Mouse (Mus musculus) embryonic facial prominence, embryonic 14.5 days (tissue): Measurements from ENCODE around the gene St3gal5. TPM values are rescaled to one million over a fixed set of nuclear protein-coding genes. Genes with fewer than 3 reads are reported as not detected.
A peak's percentile ranks its signal among the peaks of the same experiment; 100 is the strongest.

Experiments
- ATAC-seq: fragments of 200-750 bp; cut with Nextera tagmentation; 2 replicates; pipeline ENCODE4 v1.8.0; 2017; ENCODE audit warnings: low read depth, moderate number of reproducible peaks, moderate TSS enrichment
- DNase-seq: peaks from one replicate; pipeline ENCODE4 v3.0.0-alpha.2; 2015; ENCODE audit warnings: low spot score
- H3K27ac ChIP-seq: fragments of 300-500 bp; sonication (generic); replicated peaks from 2 replicates; pipeline ENCODE4 v1.5.1; 2014; ENCODE audit warnings: low read depth, mild to moderate bottlenecking, low read length, moderate library complexity
- H3K27me3 ChIP-seq: fragments of 300-500 bp; sonication (generic); replicated peaks from 2 replicates; pipeline ENCODE4 v1.6.1; 2014; ENCODE audit warnings: low read length; ENCODE audit not compliant: control insufficient read depth, insufficient read depth
- H3K36me3 ChIP-seq: fragments of 300-500 bp; sonication (generic); 2 replicates; pipeline ENCODE4 v1.6.1; 2014; ENCODE audit warnings: low read length, mixed read lengths; ENCODE audit not compliant: control insufficient read depth, insufficient read depth
- H3K4me1 ChIP-seq: fragments of 300-500 bp; sonication (generic); 2 replicates; pipeline ENCODE4 v1.6.1; 2014; ENCODE audit warnings: antibody characterized with exemption, low read length; ENCODE audit not compliant: control insufficient read depth, insufficient read depth
- H3K4me2 ChIP-seq: fragments of 300-500 bp; sonication (generic); 2 replicates; pipeline ENCODE4 v1.6.1; 2014; ENCODE audit warnings: low read depth, mild to moderate bottlenecking, low read length, moderate library complexity, mixed read lengths
- H3K4me3 ChIP-seq: fragments of 300-500 bp; sonication (generic); 2 replicates; pipeline ENCODE4 v1.5.1; 2014; ENCODE audit warnings: low read depth, mild to moderate bottlenecking, low read length
- H3K9ac ChIP-seq: fragments of 300-500 bp; sonication (generic); 2 replicates; pipeline ENCODE4 v1.6.1; 2014; ENCODE audit warnings: low read depth, mild to moderate bottlenecking, low read length, moderate library complexity, mixed read lengths
- H3K9me3 ChIP-seq: fragments of 300-500 bp; sonication (generic); 2 replicates; pipeline ENCODE4 v1.6.1; 2016; ENCODE audit warnings: low read length; ENCODE audit not compliant: control insufficient read depth
- WGBS: fragments of 180-500 bp; shearing (Covaris S2); extraction: QIAGEN DNeasy Blood & Tissue Kit; methylation state at CpG from one replicate; pipeline ENCODE4 v1.1.7; 2014; 5-methylcytosine and 5-hydroxymethylcytosine counted together
- polyA plus RNA-seq: library from polyadenylated mRNA; unstranded; fragments of >200 nt; fragmentation: Nextera tagmentation; extraction: Ambion mirVana; gene quantifications from 2 replicates; pipeline ENCODE4 v1.2.1, GENCODE M21; 2014

Gene St3gal5
- polyA plus RNA-seq, 1 experiment from 2014 or later = 31.3 TPM

GRCm38 (mm10) chr6:72165907-72166306 is 68.5 kb downstream of the St3gal5 start:
- Histone ChIP-seq H3K27me3 (no peaks in the 10 kb centered on the region), H3K9ac (no peak overlapping the region), H3K4me1 (0 out of 2 replicates have a peak, but pooled peaks cover 3% of the 10 kb centered on the region), H3K4me2 (no peak overlapping the region), H3K36me3 (no peaks in the 10 kb centered on the region), H3K27ac (no peak overlapping the region), H3K4me3 (no peak overlapping the region), H3K9me3 (no peaks in the 10 kb centered on the region)
- DNase-seq (no peak), ATAC-seq (no peak)
- 25% methylated on average over 2 of the region's 2 CpGs for whole genome bisulfite sequencing

GRCm38 (mm10) chr6:72171391-72171790 is 74.0 kb downstream of the St3gal5 start:
- Histone ChIP-seq H3K4me2 (no peak overlapping the region), H3K27ac (no peak overlapping the region), H3K4me1 (no peaks in the 10 kb centered on the region), H3K36me3 (no peaks in the 10 kb centered on the region), H3K27me3 (no peaks in the 10 kb centered on the region), H3K4me3 (no peak overlapping the region), H3K9ac (no peak overlapping the region), H3K9me3 (no peaks in the 10 kb centered on the region)
- no peak for DNase-seq
- WGBS = 88% methylated on average over 3 of the region's 3 CpGs
- no peak for ATAC-seq

GRCm38 (mm10) chr6:72173350-72173749 is 76.0 kb downstream of the St3gal5 start:
- H3K27me3 ChIP-seq = no peaks in the 10 kb centered on the region
- no peaks in the 10 kb centered on the region for H3K9me3 ChIP-seq
- WGBS = 78% methylated on average over 1 of the region's 1 CpGs
- no peak overlapping the region for H3K27ac ChIP-seq
- H3K36me3 ChIP-seq = no peaks in the 10 kb centered on the region
- no peak overlapping the region for H3K4me2 ChIP-seq
- no peak overlapping the region for H3K4me3 ChIP-seq
- DNase-seq = no peak
- H3K4me1 ChIP-seq = no peaks in the 10 kb centered on the region
- no peak for ATAC-seq
- no peak overlapping the region for H3K9ac ChIP-seq

- Histone ChIP-seq H3K9me3 (no peaks in the 10 kb centered on the region), H3K9ac (no peak overlapping the region), H3K36me3 (no peaks in the 10 kb centered on the region), H3K4me3 (no peak overlapping the region), H3K4me1 (no peaks in the 10 kb centered on the region; the same call in 1 of the 2 replicates), H3K4me2 (no peak overlapping the region), H3K27ac (no peak overlapping the region), H3K27me3 (no peaks in the 10 kb centered on the region)
- DNase-seq (no peak), ATAC-seq (no peak)
- 57% methylated on average over 3 of the region's 3 CpGs for WGBS
Observed at GRCm38 (mm10) chr6:72175419-72175818, 78.0 kb downstream of the St3gal5 start.

- no peaks in the 10 kb centered on the region for H3K9me3 ChIP-seq
- no peak overlapping the region for H3K4me3 ChIP-seq
- WGBS = 76% methylated on average over 5 of the region's 5 CpGs
- no peak overlapping the region for H3K9ac ChIP-seq
- ATAC-seq = no peak
- H3K4me1 ChIP-seq = no peaks in the 10 kb centered on the region; the same call in 1 of the 2 replicates
- H3K27me3 ChIP-seq = no peaks in the 10 kb centered on the region
- no peak for DNase-seq
- H3K27ac ChIP-seq = no peak overlapping the region
- no peak overlapping the region for H3K4me2 ChIP-seq
- H3K36me3 ChIP-seq = no peaks in the 10 kb centered on the region
Observed at GRCm38 (mm10) chr6:72176004-72176403, 78.6 kb downstream of the St3gal5 start.

DNA sequence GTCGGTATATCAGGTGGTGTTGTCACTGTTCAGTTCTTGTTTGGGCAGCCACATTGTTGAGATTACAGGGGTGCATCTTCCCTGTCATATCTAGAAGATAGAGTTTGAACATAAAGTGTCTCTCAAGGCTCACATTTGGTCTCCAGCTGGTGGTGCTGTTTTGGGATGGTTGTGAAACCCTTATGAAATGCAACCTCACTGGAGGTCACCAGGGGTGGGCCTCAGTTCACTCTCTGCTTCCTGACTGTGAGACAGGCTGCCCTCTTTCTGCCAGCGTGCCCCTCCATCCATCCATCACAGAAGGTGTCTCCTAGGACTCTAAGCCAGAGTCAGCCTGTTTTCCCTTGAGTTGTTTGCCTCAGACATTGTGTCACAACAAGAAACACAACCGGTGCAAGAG is 80.0 kb downstream of the St3gal5 start:
- WGBS = 80% methylated on average over 3 of the region's 3 CpGs
- no peaks in the 10 kb centered on the region for H3K9me3 ChIP-seq
- H3K4me1 ChIP-seq = no peaks in the 10 kb centered on the region; the same call in 1 of the 2 replicates
- H3K27me3 ChIP-seq = no peaks in the 10 kb centered on the region
- no peak overlapping the region for H3K4me2 ChIP-seq
- no peak overlapping the region for H3K27ac ChIP-seq
- no peak for DNase-seq
- H3K9ac ChIP-seq = no peak overlapping the region
- no peak overlapping the region for H3K4me3 ChIP-seq
- no peaks in the 10 kb centered on the region for H3K36me3 ChIP-seq
- ATAC-seq = no peak

- no peak for ATAC-seq
- Histone ChIP-seq H3K9ac (no peak overlapping the region), H3K27me3 (no peaks in the 10 kb centered on the region), H3K36me3 (no peaks in the 10 kb centered on the region), H3K4me1 (no peaks in the 10 kb centered on the region; the same call in 1 of the 2 replicates), H3K9me3 (no peaks in the 10 kb centered on the region), H3K4me2 (no peak overlapping the region), H3K27ac (no peak overlapping the region), H3K4me3 (no peak overlapping the region)
- no peak for DNase-seq
- 89% methylated on average over 3 of the region's 3 CpGs for WGBS
Observed at GRCm38 (mm10) chr6:72179006-72179405, 81.6 kb downstream of the St3gal5 start.

- no peaks in the 10 kb centered on the region for H3K9me3 ChIP-seq
- no peaks in the 10 kb centered on the region for H3K27me3 ChIP-seq
- no peaks in the 10 kb centered on the region; the same call in 1 of the 2 replicates for H3K4me1 ChIP-seq
- 75% methylated on average over 12 of the region's 12 CpGs for WGBS
- no peak overlapping the region for H3K4me2 ChIP-seq
- peak; percentile 62; the same call in 1 of the 2 replicates for ATAC-seq
- no peaks in the 10 kb centered on the region for H3K36me3 ChIP-seq
- H3K27ac ChIP-seq = no peak overlapping the region
- no peak overlapping the region for H3K9ac ChIP-seq
- no peak for DNase-seq
- no peak overlapping the region for H3K4me3 ChIP-seq
Observed at GRCm38 (mm10) chr6:72179562-72180502, 82.4 kb downstream of the St3gal5 start.

DNA sequence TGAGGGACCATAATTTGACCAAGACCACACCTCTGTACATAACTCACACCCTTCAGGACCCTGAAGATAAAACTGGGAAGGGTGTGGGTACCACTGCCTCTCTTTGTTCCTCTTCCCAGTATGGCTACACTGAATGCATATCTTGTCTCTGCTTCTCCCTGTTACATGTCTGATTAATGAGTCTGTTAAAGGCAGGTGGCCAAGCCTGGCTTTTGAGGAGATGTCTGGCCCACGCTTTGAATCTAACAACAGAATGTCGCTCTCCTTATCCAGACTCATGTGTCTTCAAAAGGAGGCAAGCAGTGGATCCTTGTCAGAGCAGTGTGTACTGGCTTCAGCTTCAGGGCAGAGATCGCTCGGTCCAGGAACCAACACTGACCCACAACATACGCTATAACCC is 87.2 kb downstream of the St3gal5 start:
- no peak overlapping the region for H3K4me3 ChIP-seq
- H3K36me3 ChIP-seq = no peaks in the 10 kb centered on the region
- no peak overlapping the region for H3K9ac ChIP-seq
- DNase-seq (no peak), ATAC-seq (no peak)
- H3K4me1 ChIP-seq = peaks cover 13% of the 10 kb centered on the region
- WGBS = 87% methylated on average over 5 of the region's 5 CpGs
- H3K9me3 ChIP-seq = no peaks in the 10 kb centered on the region
- no peaks in the 10 kb centered on the region for H3K27me3 ChIP-seq
- H3K27ac ChIP-seq = no peak overlapping the region
- H3K4me2 ChIP-seq = no peak overlapping the region
